Mouse (Mus musculus): ENCODE measurements around the gene Tmem88.

- TF ChIP-seq CTCF (IDR thresholded peaks at IDR 0.05; ENCODE audit: low read depth, low read length) (no peak), POLR2A (IDR thresholded peaks at IDR 0.05; ENCODE audit: extremely low read depth, insufficient read depth, low read length) (no peak)
Measured at GRCm38 (mm10) chr11:69406867-69407723, 9.1 kb upstream of the Tmem88 start.
